In the genomic region with DNA sequence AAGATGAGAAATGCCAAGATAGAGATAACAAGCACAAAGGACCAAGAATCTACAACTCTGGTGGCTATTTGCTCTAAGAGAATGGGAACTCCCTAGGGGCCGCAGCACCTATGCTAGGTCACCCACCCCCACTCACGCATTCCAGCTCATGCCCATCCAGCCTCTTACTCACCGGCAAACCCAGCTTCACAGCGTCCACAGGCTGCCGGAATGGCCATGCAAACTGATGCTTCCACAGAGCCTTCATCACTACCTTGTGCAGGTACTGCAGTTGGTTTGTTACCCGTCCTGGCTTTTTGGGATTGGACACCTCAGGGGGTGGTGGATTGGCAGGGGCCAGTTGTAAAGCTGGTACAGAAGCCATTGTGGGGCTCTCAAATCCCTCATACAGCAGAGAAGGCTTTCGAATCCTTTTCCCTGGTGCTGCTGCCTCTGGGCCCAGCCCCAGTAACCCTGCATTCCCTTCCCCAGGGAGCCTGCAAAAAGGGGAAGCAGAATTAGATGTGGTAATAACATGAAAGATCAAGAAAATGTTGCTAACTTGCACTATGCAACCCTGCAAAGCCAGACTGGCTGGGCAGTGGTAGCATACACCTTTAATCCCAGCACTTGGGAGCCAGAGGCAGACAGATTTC, we compare ENCODE assay signal across 8 mouse cellular contexts. TPM values are rescaled to one million over a fixed set of nuclear protein-coding genes. Genes with fewer than 3 reads are reported as not detected.
DNase-seq lines count a peak whose midpoint lies in the region; ATAC-seq lines count a peak whose summit lies in the region.

No protein-coding gene starts in this region.

- no peaks in the 10 kb centered on the region for H3K9me3 ChIP-seq in kidney, embryonic 15.5 days (replicated peaks)
- no peaks in the 10 kb centered on the region for H3K9me3 ChIP-seq in heart, embryonic 13.5 days

- peak overlapping the region; percentile 94 for H3K4me2 ChIP-seq in kidney, embryonic 15.5 days
- peak overlapping the region; percentile 100 for H3K4me2 ChIP-seq in heart, embryonic 13.5 days

- H3K27me3 ChIP-seq in kidney, embryonic 15.5 days, result no peaks in the 10 kb centered on the region
- no peaks in the 10 kb centered on the region for H3K27me3 ChIP-seq in heart, embryonic 13.5 days (replicated peaks)

- ATAC-seq in kidney, embryonic 15.5 days (replicated peaks; ENCODE audit: low FRiP score), result no peak
- no peak for ATAC-seq in heart, embryonic 13.5 days (ENCODE audit: extremely low read depth, insufficient number of reproducible peaks, low FRiP score, low TSS enrichment)

- peak overlapping the region; percentile 79 for H3K9ac ChIP-seq in kidney, embryonic 15.5 days
- H3K9ac ChIP-seq in heart, embryonic 13.5 days, result peak overlapping the region; percentile 99

- 23% methylated on average over 7 of the region's 7 CpGs for WGBS in kidney, embryonic 15.5 days
- WGBS in heart, embryonic 13.5 days, result 23% methylated on average over 7 of the region's 7 CpGs
- 17% methylated on average over 7 of the region's 7 CpGs for WGBS in macrophage (ENCODE audit: missing documents)

- peaks cover 29% of the 10 kb centered on the region for H3K4me1 ChIP-seq in kidney, embryonic 15.5 days
- peaks cover 26% of the 10 kb centered on the region for H3K4me1 ChIP-seq in heart, embryonic 13.5 days

- H3K79me2 ChIP-seq in macrophage (ENCODE audit: inconsistent target), result peaks cover 80% of the 10 kb centered on the region

- DNase-seq in kidney, postnatal 14 days, result no peak
- peak; percentile 47 for DNase-seq in MN1 (ENCODE audit: low spot score)
- DNase-seq in ovary, postnatal 36 days (ENCODE audit: low spot score), result no peak
- DNase-seq in adipocyte (ENCODE audit: low spot score), result no peak
- DNase-seq in yolk sac, embryonic 10.5 days (ENCODE audit: low spot score), result no peak

- H3K27ac ChIP-seq in kidney, embryonic 15.5 days, result 0 out of 2 replicates have a peak overlapping the region, but pooled peaks have one; percentile 4
- peak overlapping the region; percentile 45 for H3K27ac ChIP-seq in heart, embryonic 13.5 days (replicated peaks)
- H3K27ac ChIP-seq in macrophage, result peak overlapping the region; percentile 62

- peak overlapping the region; percentile 86 for H3K4me3 ChIP-seq in kidney, embryonic 15.5 days (replicated peaks)
- peak overlapping the region; percentile 99 for H3K4me3 ChIP-seq in heart, embryonic 13.5 days
- H3K4me3 ChIP-seq in macrophage (ENCODE audit: inconsistent target), result peak overlapping the region; percentile 90

- peaks cover 66% of the 10 kb centered on the region for H3K36me3 ChIP-seq in kidney, embryonic 15.5 days
- peaks cover 74% of the 10 kb centered on the region for H3K36me3 ChIP-seq in heart, embryonic 13.5 days
- peaks cover 50% of the 10 kb centered on the region for H3K36me3 ChIP-seq in macrophage (ENCODE audit: inconsistent target)

RNA-seq across cellular contexts. Expression of a gene that starts 2.5 kb away (rescaled TPM):
- polyA plus RNA-seq in kidney, embryonic 15.5 days (2015; fragmentation: Nextera tagmentation; extraction: Ambion mirVana), result 14.8 and 15.9 TPM in 2 replicates
- 6.0 TPM in 2 replicates for polyA plus RNA-seq in heart, embryonic 13.5 days (2015; fragmentation: Nextera tagmentation; extraction: Ambion mirVana)
- 10 to 100 TPM; 26.4 to 64.6 (median 44.4) TPM for total RNA-seq in macrophage (2018; cell fraction: chromatin; rRNA removed)
- total RNA-seq in macrophage (2018; cell fraction: cytosol; rRNA removed), result 10 to 100 TPM; 21.2 to 68.5 (median 39.5) TPM
- total RNA-seq in macrophage (2018; cell fraction: nucleus; rRNA removed), result 100 to 1,000 TPM in 6 of 26 experiments, 10 to 100 TPM in 20; 42.2 to 142 (median 72.5) TPM
- polyA plus RNA-seq in macrophage (2018), result 19.1 to 57.0 TPM (median 47.3 TPM) in 3 replicates

RNA-seq across cellular contexts. Expression of a gene that starts 5.6 kb away (rescaled TPM):
- 135 and 140 TPM in 2 replicates for polyA plus RNA-seq in kidney, embryonic 15.5 days (2015; fragmentation: Nextera tagmentation; extraction: Ambion mirVana)
- 69.0 and 70.0 TPM in 2 replicates for polyA plus RNA-seq in heart, embryonic 13.5 days (2015; fragmentation: Nextera tagmentation; extraction: Ambion mirVana)
- 1,000 to 10,000 TPM in 10 of 26 experiments, 100 to 1,000 TPM in 16; 551 to 1,905 (median 901) TPM for total RNA-seq in macrophage (2018; cell fraction: chromatin; rRNA removed)
- total RNA-seq in macrophage (2018; cell fraction: cytosol; rRNA removed), result 100 to 1,000 TPM; 172 to 417 (median 260) TPM
- 1,000 to 10,000 TPM in 5 of 26 experiments, 100 to 1,000 TPM in 21; 415 to 1,213 (median 670) TPM for total RNA-seq in macrophage (2018; cell fraction: nucleus; rRNA removed)
- 130 to 435 TPM (median 155 TPM) in 3 replicates for polyA plus RNA-seq in macrophage (2018)

RNA-seq across cellular contexts. Expression of a gene that starts 24.7 kb away (rescaled TPM):
- polyA plus RNA-seq in kidney, embryonic 15.5 days (2015; fragmentation: Nextera tagmentation; extraction: Ambion mirVana), result 0.39 and 0.64 TPM in 2 replicates
- polyA plus RNA-seq in heart, embryonic 13.5 days (2015; fragmentation: Nextera tagmentation; extraction: Ambion mirVana), result 0.23 TPM in 2 replicates
- total RNA-seq in macrophage (2018; cell fraction: chromatin; rRNA removed), result under 1 TPM in 3 of 26 experiments, not detected in 23; 0.59 to 0.91 (median 0.63) TPM
- 1 to 10 TPM in 6 of 26 experiments, under 1 TPM in 20; 0.36 to 1.5 (median 0.80) TPM for total RNA-seq in macrophage (2018; cell fraction: cytosol; rRNA removed)
- total RNA-seq in macrophage (2018; cell fraction: nucleus; rRNA removed), result 1 to 10 TPM in 8 of 26 experiments, under 1 TPM in 9, not detected in 9; 0.58 to 1.5 (median 0.87) TPM
- polyA plus RNA-seq in macrophage (2018), result 0.25 to 1.4 TPM (median 0.62 TPM) in 3 replicates

RNA-seq across cellular contexts. Expression of a gene that starts 26.3 kb away (rescaled TPM):
- polyA plus RNA-seq in kidney, embryonic 15.5 days (2015; fragmentation: Nextera tagmentation; extraction: Ambion mirVana), result 22.6 and 25.3 TPM in 2 replicates
- 0.15 and 0.20 TPM in 2 replicates for polyA plus RNA-seq in heart, embryonic 13.5 days (2015; fragmentation: Nextera tagmentation; extraction: Ambion mirVana)
- total RNA-seq in macrophage (2018; cell fraction: chromatin; rRNA removed), result 1 to 10 TPM in 14 of 26 experiments, under 1 TPM in 3, not detected in 9; 0.70 to 4.6 (median 1.7) TPM
- total RNA-seq in macrophage (2018; cell fraction: cytosol; rRNA removed), result 1 to 10 TPM in 25 of 26 experiments, under 1 TPM in 1; 0.99 to 2.2 (median 1.5) TPM
- total RNA-seq in macrophage (2018; cell fraction: nucleus; rRNA removed), result 1 to 10 TPM in 14 of 26 experiments, under 1 TPM in 9, not detected in 3; 0.40 to 3.0 (median 1.3) TPM
- polyA plus RNA-seq in macrophage (2018), result 1.2 to 2.2 TPM (median 1.8 TPM) in 3 replicates

RNA-seq across cellular contexts. Expression of a gene that starts 36.0 kb away (rescaled TPM):
- polyA plus RNA-seq in kidney, embryonic 15.5 days (2015; fragmentation: Nextera tagmentation; extraction: Ambion mirVana), result 4.9 and 6.0 TPM in 2 replicates
- 0.24 and 0.27 TPM in 2 replicates for polyA plus RNA-seq in heart, embryonic 13.5 days (2015; fragmentation: Nextera tagmentation; extraction: Ambion mirVana)
- total RNA-seq in macrophage (2018; cell fraction: chromatin; rRNA removed), result 10 to 100 TPM in 8 of 26 experiments, 1 to 10 TPM in 18; 1.2 to 20.1 (median 8.1) TPM
- 10 to 100 TPM; 27.0 to 79.7 (median 49.7) TPM for total RNA-seq in macrophage (2018; cell fraction: cytosol; rRNA removed)
- total RNA-seq in macrophage (2018; cell fraction: nucleus; rRNA removed), result 10 to 100 TPM; 11.2 to 50.6 (median 30.8) TPM
- polyA plus RNA-seq in macrophage (2018), result 26.4 to 54.6 TPM (median 34.2 TPM) in 3 replicates

Comparison
In these comparisons a context has a peak if more than half of its experiments do, and no peak if none do; other contexts are left out.
1. H3K27ac ChIP-seq: peak in every context shown above with its lines; median percentile 62 in macrophage; 45 in heart, embryonic 13.5 days; 4 in kidney, embryonic 15.5 days.